Mouse (Mus musculus) forebrain, embryonic 12.5 days (tissue): ENCODE data around the gene Katnal1. TPM values are rescaled to one million over a fixed set of nuclear protein-coding genes. Genes with fewer than 3 reads are reported as not detected.

Experiments
- ATAC-seq: fragments of 200-750 bp; cut with Nextera tagmentation; 2 replicates; pipeline ENCODE4 v1.8.0; 2017; ENCODE audit warnings: moderate TSS enrichment; ENCODE audit not compliant: low FRiP score
- H3K27ac ChIP-seq: fragments of 300-500 bp; sonication (generic); 2 replicates; pipeline ENCODE4 v1.5.1; 2016; ENCODE audit warnings: mild to moderate bottlenecking
- H3K27me3 ChIP-seq: fragments of 300-500 bp; sonication (generic); 2 replicates; pipeline ENCODE4 v1.6.1; 2016; ENCODE audit warnings: mild to moderate bottlenecking
- H3K36me3 ChIP-seq: fragments of 300-500 bp; sonication (generic); replicated peaks from 2 replicates; pipeline ENCODE4 v1.6.1; 2016; ENCODE audit warnings: mild to moderate bottlenecking
- H3K4me1 ChIP-seq: fragments of 300-500 bp; sonication (generic); 2 replicates; pipeline ENCODE4 v1.6.1; 2016
- H3K4me2 ChIP-seq: fragments of 300-500 bp; sonication (generic); 2 replicates; pipeline ENCODE4 v1.6.1; 2016; ENCODE audit warnings: mild to moderate bottlenecking, moderate library complexity
- H3K4me3 ChIP-seq: fragments of 300-500 bp; sonication (generic); replicated peaks from 2 replicates; pipeline ENCODE4 v1.5.1; 2016; ENCODE audit warnings: mild to moderate bottlenecking
- H3K9ac ChIP-seq: fragments of 300-500 bp; sonication (generic); 2 replicates; pipeline ENCODE4 v1.6.1; 2016; ENCODE audit warnings: mild to moderate bottlenecking
- H3K9me3 ChIP-seq: fragments of 300-500 bp; sonication (generic); 2 replicates; pipeline ENCODE4 v1.6.1; 2016
- WGBS: fragments of 180-500 bp; shearing (Covaris S2); methylation state at CpG from one replicate; pipeline ENCODE4 v1.1.7; 2016; 5-methylcytosine and 5-hydroxymethylcytosine counted together
- polyA plus RNA-seq: library from polyadenylated mRNA; unstranded; fragments of >200 nt; fragmentation: Nextera tagmentation; extraction: Ambion mirVana; gene quantifications from 2 replicates; pipeline ENCODE4 v1.2.1, GENCODE M21; 2016

Gene Katnal1
- 37.7 and 42.2 TPM in 2 replicates for polyA plus RNA-seq

DNA sequence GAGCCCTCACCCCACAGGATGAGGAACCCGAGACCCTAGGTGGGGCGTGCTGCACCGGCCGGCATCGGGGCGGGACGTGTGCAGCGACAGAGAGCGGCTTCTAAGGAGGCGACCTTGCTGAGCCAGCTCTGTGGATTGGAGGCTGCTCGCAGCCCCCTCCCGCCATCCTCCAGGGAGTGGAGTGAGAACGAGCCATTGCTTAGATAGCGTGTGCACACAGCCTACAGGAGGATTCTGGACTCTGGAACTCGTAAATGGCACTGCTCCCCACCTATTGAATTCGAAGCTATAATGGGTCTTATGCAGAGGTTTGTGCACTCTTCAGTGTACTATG lies at the start of gene Katnal1:
Gene Katnal1 (minus strand): TSS at position 205 of the 334 bp plus-strand sequence.
- WGBS: 2% methylated on average over 16 of the region's 16 CpGs
- H3K27ac ChIP-seq: peak within 1 kb of the TSS; percentile 97
- no peak for ATAC-seq
- H3K4me2 ChIP-seq: peak within 1 kb of the TSS; percentile 71
- peak within 1 kb of the TSS; percentile 80 for H3K4me3 ChIP-seq
- peaks cover 13% of the 10 kb centered on the region for H3K36me3 ChIP-seq
- peaks cover 11% of the 10 kb centered on the region for H3K4me1 ChIP-seq
- H3K9ac ChIP-seq: peak within 1 kb of the TSS; percentile 84
- no peaks in the 10 kb centered on the region for H3K9me3 ChIP-seq
- H3K27me3 ChIP-seq: no peaks in the 10 kb centered on the region

- H3K9ac ChIP-seq: no peak overlapping the region
- H3K36me3 ChIP-seq: no peaks in the 10 kb centered on the region
- H3K4me1 ChIP-seq: peaks cover 12% of the 10 kb centered on the region
- peak overlapping the region; percentile 8; the same call in 1 of the 2 replicates for H3K27ac ChIP-seq
- WGBS: 70% methylated on average over 18 of the region's 18 CpGs
- H3K9me3 ChIP-seq: peaks cover 1% of the 10 kb centered on the region; the same call in 1 of the 2 replicates
- no peaks in the 10 kb centered on the region for H3K27me3 ChIP-seq
- no peak for ATAC-seq
- H3K4me3 ChIP-seq: no peak overlapping the region
- no peak overlapping the region for H3K4me2 ChIP-seq
These were observed 49.5 kb upstream of the Katnal1 start for GRCm38 (mm10) chr5:148978458-148979165.

GRCm38 (mm10) chr5:148977698-148978457 lies 48.8 kb upstream of the Katnal1 start:
- 38% methylated on average over 14 of the region's 14 CpGs for WGBS
- H3K27ac ChIP-seq: peak overlapping the region; percentile 8; the same call in 1 of the 2 replicates
- H3K4me1 ChIP-seq: peaks cover 18% of the 10 kb centered on the region
- H3K4me3 ChIP-seq: no peak overlapping the region
- H3K9ac ChIP-seq: no peak overlapping the region
- H3K4me2 ChIP-seq: no peak overlapping the region
- no peaks in the 10 kb centered on the region for H3K9me3 ChIP-seq
- no peaks in the 10 kb centered on the region for H3K27me3 ChIP-seq
- no peaks in the 10 kb centered on the region for H3K36me3 ChIP-seq
- ATAC-seq: no peak

DNA sequence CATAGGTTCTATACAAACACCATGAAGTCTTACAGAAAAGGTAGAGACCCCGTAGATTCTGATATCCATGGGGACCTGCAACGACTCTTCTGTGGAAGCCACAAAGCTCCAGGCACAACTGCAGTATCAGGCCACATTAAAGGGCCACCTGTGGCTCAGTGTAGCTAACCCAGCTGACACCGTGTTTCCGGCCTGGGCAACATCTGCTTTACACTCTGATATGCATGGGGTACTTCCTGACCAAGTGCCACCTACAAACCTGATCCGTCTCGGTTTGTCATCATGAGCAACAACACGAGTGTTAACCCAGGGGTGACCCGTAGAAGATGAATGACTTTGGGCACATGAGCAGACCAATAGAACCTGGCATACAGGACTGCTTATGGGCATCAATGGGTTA lies 47.8 kb upstream of the Katnal1 start:
- no peaks in the 10 kb centered on the region for H3K36me3 ChIP-seq
- 89% methylated on average over 8 of the region's 8 CpGs for WGBS
- peaks cover 18% of the 10 kb centered on the region for H3K4me1 ChIP-seq
- H3K4me2 ChIP-seq: no peak overlapping the region
- H3K9me3 ChIP-seq: no peaks in the 10 kb centered on the region
- H3K9ac ChIP-seq: no peak overlapping the region
- no peak overlapping the region for H3K27ac ChIP-seq
- H3K4me3 ChIP-seq: no peak overlapping the region
- H3K27me3 ChIP-seq: no peaks in the 10 kb centered on the region
- no peak for ATAC-seq

GRCm38 (mm10) chr5:148975035-148975434 lies 45.9 kb upstream of the Katnal1 start:
- no peaks in the 10 kb centered on the region for H3K27me3 ChIP-seq
- H3K4me2 ChIP-seq: no peak overlapping the region
- WGBS: 92% methylated on average over 12 of the region's 12 CpGs
- no peak for ATAC-seq
- H3K9me3 ChIP-seq: no peaks in the 10 kb centered on the region
- H3K27ac ChIP-seq: no peak overlapping the region
- peaks cover 18% of the 10 kb centered on the region for H3K4me1 ChIP-seq
- H3K9ac ChIP-seq: no peak overlapping the region
- no peaks in the 10 kb centered on the region for H3K36me3 ChIP-seq
- H3K4me3 ChIP-seq: no peak overlapping the region

GRCm38 (mm10) chr5:148973019-148973668 lies 44.0 kb upstream of the Katnal1 start:
- Histone ChIP-seq H3K36me3 (no peaks in the 10 kb centered on the region), H3K4me3 (no peak overlapping the region), H3K4me1 (peaks cover 14% of the 10 kb centered on the region), H3K27me3 (no peaks in the 10 kb centered on the region), H3K4me2 (no peak overlapping the region), H3K27ac (no peak overlapping the region), H3K9ac (no peak overlapping the region), H3K9me3 (no peaks in the 10 kb centered on the region)
- peak; percentile 44; the same call in 1 of the 2 replicates for ATAC-seq
- WGBS: 9% methylated on average over 6 of the region's 6 CpGs

DNA sequence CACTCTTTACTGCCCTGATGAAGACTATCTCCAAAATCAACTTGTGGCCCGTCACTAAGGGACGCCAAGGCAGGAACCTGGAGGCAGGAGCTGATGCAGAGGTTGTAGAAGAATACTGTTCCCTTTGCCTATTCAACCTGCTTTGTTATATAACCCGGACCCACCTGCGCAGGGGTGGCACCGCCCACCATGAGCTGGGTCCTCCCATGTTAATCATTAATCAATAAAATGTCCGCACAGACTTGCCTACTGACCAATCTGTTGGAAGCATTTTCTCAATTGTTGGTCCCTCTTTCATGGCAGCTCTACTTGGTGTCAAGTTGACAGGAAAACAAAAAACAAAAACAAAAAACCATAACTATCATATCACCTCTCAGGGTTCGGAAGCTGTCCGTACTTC lies 43.0 kb upstream of the Katnal1 start:
- H3K4me1 ChIP-seq: peaks cover 6% of the 10 kb centered on the region
- ATAC-seq: no peak
- H3K36me3 ChIP-seq: no peaks in the 10 kb centered on the region
- WGBS: 87% methylated on average over 8 of the region's 8 CpGs
- no peak overlapping the region for H3K9ac ChIP-seq
- H3K27me3 ChIP-seq: no peaks in the 10 kb centered on the region
- H3K4me3 ChIP-seq: no peak overlapping the region
- H3K27ac ChIP-seq: no peak overlapping the region
- H3K4me2 ChIP-seq: no peak overlapping the region
- no peaks in the 10 kb centered on the region for H3K9me3 ChIP-seq

DNA sequence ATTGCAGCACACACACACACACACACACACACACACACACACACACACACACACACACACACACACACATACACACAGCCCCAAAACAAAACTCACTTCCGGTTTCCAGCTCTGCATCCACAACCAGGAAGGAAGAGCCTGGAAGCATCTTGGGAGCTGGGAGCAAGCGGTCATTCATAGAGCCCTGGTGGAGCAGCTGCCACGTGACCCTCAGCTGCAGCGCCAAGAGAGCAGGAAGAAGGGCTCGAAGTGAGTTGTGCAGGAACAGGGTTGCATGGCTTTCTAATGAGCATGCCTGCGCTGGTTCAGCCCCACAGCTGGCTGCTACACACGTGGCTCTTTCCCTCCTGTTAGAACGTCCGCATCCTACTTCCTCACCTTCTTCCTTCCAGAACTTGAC lies 40.5 kb upstream of the Katnal1 start:
- H3K4me1 ChIP-seq: peaks cover 22% of the 10 kb centered on the region
- H3K9ac ChIP-seq: no peak overlapping the region
- no peaks in the 10 kb centered on the region for H3K36me3 ChIP-seq
- WGBS: 71% methylated on average over 9 of the region's 9 CpGs
- H3K9me3 ChIP-seq: no peaks in the 10 kb centered on the region
- ATAC-seq: no peak
- H3K4me2 ChIP-seq: no peak overlapping the region
- H3K4me3 ChIP-seq: no peak overlapping the region
- no peak overlapping the region for H3K27ac ChIP-seq
- no peaks in the 10 kb centered on the region for H3K27me3 ChIP-seq

GRCm38 (mm10) chr5:148968958-148969576 lies 39.9 kb upstream of the Katnal1 start:
- Histone ChIP-seq H3K9me3 (no peaks in the 10 kb centered on the region), H3K4me1 (peaks cover 22% of the 10 kb centered on the region), H3K36me3 (no peaks in the 10 kb centered on the region), H3K27ac (no peak overlapping the region), H3K4me3 (no peak overlapping the region), H3K4me2 (no peak overlapping the region), H3K27me3 (no peaks in the 10 kb centered on the region), H3K9ac (no peak overlapping the region)
- 83% methylated on average over 7 of the region's 7 CpGs for WGBS
- ATAC-seq: no peak

GRCm38 (mm10) chr5:148968179-148968578 lies 39.1 kb upstream of the Katnal1 start:
- no peak overlapping the region for H3K27ac ChIP-seq
- 81% methylated on average over 5 of the region's 5 CpGs for WGBS
- H3K36me3 ChIP-seq: no peaks in the 10 kb centered on the region
- peaks cover 18% of the 10 kb centered on the region for H3K4me1 ChIP-seq
- H3K4me3 ChIP-seq: no peak overlapping the region
- no peak for ATAC-seq
- no peak overlapping the region for H3K9ac ChIP-seq
- H3K4me2 ChIP-seq: no peak overlapping the region
- no peaks in the 10 kb centered on the region for H3K9me3 ChIP-seq
- H3K27me3 ChIP-seq: no peaks in the 10 kb centered on the region

- Histone ChIP-seq H3K4me2 (no peak overlapping the region), H3K4me1 (peaks cover 15% of the 10 kb centered on the region), H3K4me3 (no peak overlapping the region), H3K9ac (no peak overlapping the region), H3K27me3 (no peaks in the 10 kb centered on the region), H3K36me3 (no peaks in the 10 kb centered on the region), H3K9me3 (no peaks in the 10 kb centered on the region), H3K27ac (peak overlapping the region; percentile 46; the same call in 1 of the 2 replicates)
- WGBS: 69% methylated on average over 6 of the region's 6 CpGs
- ATAC-seq: no peak
These were observed 37.3 kb upstream of the Katnal1 start for GRCm38 (mm10) chr5:148966395-148966794.

DNA sequence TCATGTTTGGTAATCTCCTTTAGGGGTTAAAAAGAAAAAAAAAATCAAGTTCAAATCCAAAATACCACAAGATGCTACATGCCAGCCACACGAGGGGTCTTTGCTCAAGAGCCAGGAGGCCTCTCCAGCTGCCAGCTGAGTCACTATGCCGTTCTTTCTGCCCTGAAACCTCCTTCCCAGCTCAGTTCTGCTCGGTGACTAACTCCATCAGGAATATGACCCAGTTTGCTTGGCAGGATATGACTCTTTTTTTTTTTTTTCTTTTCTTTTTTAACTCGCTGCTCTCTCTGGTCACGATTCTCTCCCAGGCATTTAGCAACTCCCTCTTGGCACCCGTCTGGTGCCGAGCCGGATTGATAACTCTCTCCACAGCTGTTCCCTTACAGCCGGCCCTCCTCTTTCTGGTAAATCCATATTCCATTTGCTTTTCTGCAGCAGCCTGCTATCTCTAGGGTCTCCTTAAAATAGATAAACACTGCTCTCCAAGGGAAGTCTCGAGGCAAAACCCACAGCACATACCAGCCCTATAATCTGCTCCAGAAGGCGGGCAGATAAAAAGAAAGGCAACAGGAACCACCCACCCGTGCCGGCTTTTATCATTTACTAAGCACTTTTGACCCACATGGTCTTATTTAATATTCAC lies 36.7 kb upstream of the Katnal1 start:
- peak overlapping the region; percentile 46 for H3K27ac ChIP-seq
- no peak overlapping the region for H3K4me2 ChIP-seq
- no peak overlapping the region for H3K9ac ChIP-seq
- no peak overlapping the region for H3K4me3 ChIP-seq
- H3K27me3 ChIP-seq: no peaks in the 10 kb centered on the region
- 55% methylated on average over 13 of the region's 13 CpGs for WGBS
- no peak for ATAC-seq
- no peaks in the 10 kb centered on the region for H3K9me3 ChIP-seq
- H3K4me1 ChIP-seq: peaks cover 15% of the 10 kb centered on the region
- no peaks in the 10 kb centered on the region for H3K36me3 ChIP-seq
